Mouse (Mus musculus) CD4-positive helper T cell, adult 2 months (primary cell): ENCODE results near the gene Omt2a.
"Not testable (repeated sequence)": the region's sequence is repeated elsewhere in the genome, so short reads cannot be mapped to it uniquely, and the experiment has no call there.

Experiments
- DNase-seq: peaks from one replicate; pipeline ENCODE4 v3.0.0-alpha.2; 2012; ENCODE audit warnings: low read depth, missing footprints, low spot score

Gene Omt2a

DNA sequence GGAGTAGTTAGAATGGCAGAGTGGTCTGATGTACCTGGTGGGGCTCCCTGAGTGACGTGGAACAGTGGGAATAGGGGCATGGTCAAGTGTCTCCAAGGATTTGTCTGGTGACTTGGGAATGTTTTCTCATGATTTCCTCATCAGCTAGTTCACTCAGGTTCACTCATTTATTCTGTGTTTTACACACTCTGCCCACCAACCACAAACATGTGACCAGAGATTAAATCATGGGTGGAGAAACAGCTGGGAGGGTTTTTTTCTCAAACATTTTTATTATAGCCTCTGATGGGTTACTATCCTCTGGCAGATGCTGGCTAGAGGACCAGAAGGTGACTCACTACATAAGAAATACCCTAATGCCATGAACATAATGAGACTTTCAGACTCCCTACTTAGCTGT is 16.4 kb downstream of the Omt2a start:
- DNase-seq, result no peak

DNA sequence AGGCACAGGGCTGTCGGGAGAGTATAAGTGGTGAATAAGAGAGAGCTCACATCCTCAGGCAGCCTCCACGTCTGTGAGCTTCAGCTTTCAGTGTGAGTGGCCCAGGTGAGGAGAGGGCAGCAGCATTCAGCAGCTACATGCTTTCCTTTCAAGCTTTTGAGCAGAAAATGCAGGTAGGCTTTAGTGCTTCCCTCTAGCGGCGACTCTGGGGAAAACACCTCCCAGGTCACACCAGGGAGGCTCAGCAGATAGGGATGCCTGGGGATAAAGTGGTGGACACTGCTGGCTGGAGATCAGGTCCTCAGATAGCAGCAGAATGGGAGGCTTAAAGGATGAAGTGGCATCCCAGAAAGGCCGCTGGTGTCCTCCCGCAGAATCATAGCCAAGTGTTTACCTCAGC is 18.5 kb downstream of the Omt2a start:
- peak; percentile 36 for DNase-seq

DNA sequence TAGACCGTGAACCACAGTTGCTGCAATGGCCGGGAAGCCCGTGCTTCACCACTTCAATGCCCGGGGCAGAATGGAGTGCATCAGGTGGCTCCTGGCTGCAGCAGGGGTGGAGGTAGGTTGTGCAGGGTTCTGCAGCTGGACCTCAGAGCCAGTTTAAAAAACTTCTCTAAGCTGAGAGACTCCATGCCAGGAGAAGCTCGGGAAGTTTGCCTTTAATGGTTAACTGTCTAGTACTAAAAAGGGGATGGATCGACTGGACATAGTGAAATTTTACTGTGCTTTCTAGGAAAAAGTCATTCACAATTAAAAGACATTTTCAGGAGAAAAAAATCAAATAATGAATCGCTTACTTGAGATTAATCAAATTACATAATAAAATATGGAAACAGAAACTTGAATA is 19.8 kb downstream of the Omt2a start:
- DNase-seq, result not testable (repeated sequence)

DNA sequence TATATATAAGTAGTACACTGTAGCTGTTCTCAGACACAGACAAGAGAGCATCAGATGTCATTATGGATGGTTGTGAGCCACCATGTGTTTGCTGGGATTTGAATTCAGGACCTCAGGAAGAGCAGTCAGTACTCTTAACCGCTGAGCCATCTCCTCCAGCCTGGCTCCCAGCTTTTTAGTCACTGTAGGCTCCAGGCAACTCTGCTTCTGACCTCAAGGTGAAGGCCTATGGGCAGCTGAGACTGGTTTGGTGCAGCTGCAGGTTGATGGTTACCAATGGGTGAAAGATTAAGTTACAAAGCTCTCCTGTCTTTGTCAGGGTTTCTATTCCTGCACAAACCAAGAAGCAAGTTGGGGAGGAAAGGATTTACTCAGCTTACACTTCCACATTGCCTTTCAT is 20.9 kb downstream of the Omt2a start:
- not testable (repeated sequence) for DNase-seq

DNA sequence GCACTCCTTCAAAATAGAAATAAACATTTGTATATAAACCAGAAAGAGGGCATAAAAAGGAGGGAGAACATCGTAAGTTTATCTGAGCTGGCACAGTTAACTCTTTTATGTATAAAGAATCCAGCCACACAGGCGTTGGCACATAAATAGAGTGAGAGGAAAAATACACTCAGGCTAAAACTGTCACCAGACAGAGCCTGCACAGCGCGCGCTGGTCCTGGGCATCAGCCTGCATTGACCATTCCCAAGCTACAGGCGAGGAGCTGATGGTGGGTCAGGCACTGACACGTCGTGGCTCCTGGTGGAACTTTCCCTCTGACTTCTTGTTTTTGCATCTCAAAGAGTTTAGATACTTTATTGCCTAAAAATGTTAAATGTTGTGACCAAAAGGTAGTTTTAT is 22.1 kb downstream of the Omt2a start:
- DNase-seq, result not testable (repeated sequence)

DNA sequence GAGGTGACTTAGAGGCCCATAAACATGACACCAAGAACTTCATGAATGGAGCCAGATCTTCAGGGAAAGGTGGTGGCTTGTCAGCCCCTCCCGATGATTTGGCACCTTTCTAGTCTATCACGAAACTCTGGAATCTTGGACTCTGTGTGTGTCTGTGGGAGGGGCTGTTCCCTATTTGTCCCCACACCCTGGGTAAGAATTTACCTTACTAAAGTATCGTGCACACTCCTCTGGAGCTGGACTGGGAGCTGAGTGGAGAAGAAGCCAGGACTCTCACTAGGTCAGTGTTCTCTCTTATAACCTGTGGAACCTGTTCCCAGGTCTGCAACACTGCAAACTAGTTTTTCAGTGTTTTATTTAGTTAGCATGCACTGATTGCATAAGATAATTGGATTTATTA is 24.9 kb downstream of the Omt2a start, which contains the start of gene Gm10639:
Gm10639 (plus strand) TSS at position 201 of the 400 bp plus-strand sequence.
- DNase-seq, result not testable (repeated sequence)

DNA sequence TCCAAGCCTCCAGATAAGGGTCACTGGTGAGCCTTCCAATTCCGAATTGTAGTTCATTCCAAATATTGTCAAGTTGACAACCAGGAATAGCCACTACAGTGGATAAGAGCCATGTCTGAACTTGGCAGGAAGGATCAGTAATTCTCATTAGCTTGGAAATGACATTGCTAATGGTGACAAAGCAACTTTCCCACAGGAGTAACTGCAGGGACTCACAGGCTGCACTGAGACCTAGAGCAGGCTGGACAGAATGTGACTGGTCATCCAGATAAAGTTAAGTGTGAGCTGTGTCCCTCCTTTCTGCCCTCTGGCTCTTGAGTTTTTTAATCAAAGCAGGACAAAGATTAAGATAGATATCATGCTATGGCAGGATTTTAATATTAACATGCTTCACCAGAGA is 25.5 kb downstream of the Omt2a start:
- not testable (repeated sequence) for DNase-seq

DNA sequence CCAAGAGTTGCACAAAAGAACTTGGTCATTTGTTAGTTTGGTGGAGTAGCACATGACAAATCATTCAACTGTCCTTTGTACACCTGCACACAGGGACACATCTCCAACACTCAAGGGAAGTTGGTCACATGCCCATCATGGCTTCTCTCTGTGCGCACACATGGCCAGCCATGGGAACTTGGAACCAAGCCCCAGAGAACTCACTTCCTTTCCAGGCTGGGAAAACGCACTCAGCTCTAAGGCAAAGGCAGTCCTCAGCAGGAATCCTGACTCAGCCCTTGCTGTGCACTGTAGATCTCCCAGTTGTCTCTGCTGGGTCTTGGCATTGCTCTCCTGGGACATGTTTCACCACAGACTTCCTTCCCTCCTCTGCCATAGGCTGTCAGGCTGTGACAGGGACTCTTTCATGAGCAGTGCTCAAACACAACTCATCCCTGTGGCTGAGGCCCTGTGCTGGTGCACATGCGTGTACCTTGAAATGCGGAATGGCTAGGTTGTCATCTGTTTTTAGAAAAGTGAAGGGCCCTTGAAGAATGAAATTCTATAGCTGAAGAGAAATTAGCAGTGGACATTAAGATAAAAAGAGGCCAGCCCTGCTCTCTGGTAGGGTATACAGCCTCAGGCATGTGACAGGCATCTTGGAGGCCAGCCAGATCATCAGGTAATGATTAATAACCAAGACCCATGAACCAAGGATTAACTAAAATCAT is 32.4 kb downstream of the Omt2a start:
- DNase-seq, result not testable (repeated sequence)

DNA sequence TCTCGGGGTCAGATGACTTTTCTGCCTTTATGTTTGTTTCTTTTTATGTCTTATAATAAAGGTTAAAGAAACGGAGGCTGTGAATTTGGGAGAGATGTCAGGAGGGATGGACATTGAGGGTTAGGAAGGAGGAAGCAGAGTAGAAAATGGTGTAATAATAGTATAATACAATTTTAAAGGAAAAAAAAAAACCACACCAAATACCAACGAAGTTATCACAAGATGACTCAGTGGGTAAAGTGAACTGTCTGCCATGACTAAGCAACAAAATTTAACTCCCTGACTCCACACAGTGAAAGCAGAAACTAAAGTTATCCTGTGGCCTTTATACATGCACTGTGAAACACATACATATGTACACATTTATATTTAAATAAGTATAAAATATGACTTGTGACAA is 43.7 kb downstream of the Omt2a start:
- not testable (repeated sequence) for DNase-seq
